Comparison of ENCODE assay signal across 11 mouse cellular contexts in the genomic region with DNA sequence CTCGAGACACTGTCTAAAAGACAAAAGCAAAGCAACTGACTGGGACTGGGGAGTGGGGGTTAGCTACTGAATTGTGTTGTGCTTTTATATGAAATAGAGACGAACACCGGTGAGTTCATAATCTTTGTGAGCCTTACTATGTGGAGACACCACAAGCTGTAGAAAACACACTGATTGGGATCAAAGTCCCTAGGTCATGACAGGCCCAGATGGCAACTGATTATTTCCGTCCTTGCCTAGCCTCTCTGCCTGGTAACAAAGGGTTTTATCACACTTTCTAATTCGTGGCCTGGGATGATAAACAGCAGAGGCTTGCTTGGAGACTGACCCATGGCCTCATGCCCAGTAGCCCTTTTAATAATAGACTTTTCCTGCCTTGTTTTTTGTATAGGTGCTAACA.
DNase-seq lines count a peak whose midpoint lies in the region; ATAC-seq and TF ChIP-seq lines count a peak whose summit lies in the region.
"Had no signal": no experiment of that assay in that cellular context is flagged by ENCODE, and none has a peak within 500 bp of the region (broad histone marks: within the 10 kb centered on the region; RNA-seq: fewer than 3 reads in every experiment).

No protein-coding gene starts in this region.

- H3K79me2 ChIP-seq in macrophage (ENCODE audit: inconsistent target), result no peaks in the 10 kb centered on the region

- ATAC-seq in embryonic facial prominence, embryonic 13.5 days (ENCODE audit: insufficient number of reproducible peaks, insufficient read depth, low FRiP score, low TSS enrichment, low read depth), result no peak

- H3K4me2 ChIP-seq in embryonic facial prominence, embryonic 13.5 days, result no peak overlapping the region
- H3K4me2 ChIP-seq: limb, embryonic 15.5 days had no signal

- H3K9me3 ChIP-seq in heart, embryonic 10.5 days, result no peaks in the 10 kb centered on the region
- peaks cover 2% of the 10 kb centered on the region; the same call in 1 of the 2 replicates for H3K9me3 ChIP-seq in embryonic facial prominence, embryonic 13.5 days
- H3K9me3 ChIP-seq: limb, embryonic 15.5 days had no signal

- WGBS in heart, embryonic 10.5 days, result 33% methylated on average over 5 of the region's 5 CpGs
- WGBS in embryonic facial prominence, embryonic 13.5 days, result 66% methylated on average over 5 of the region's 5 CpGs
- WGBS in macrophage (ENCODE audit: missing documents), result 97% methylated on average over 5 of the region's 5 CpGs

- no peak for DNase-seq in heart, embryonic 10.5 days (ENCODE audit: low spot score)
- DNase-seq in heart, postnatal 4 days, result no peak
- no peak for DNase-seq in layer of hippocampus, adult 2 months (ENCODE audit: low spot score in 2 of 2)
- no peak for DNase-seq in layer of hippocampus, postnatal 10 days (ENCODE audit: low spot score in 2 of 2)
- DNase-seq in left cerebral cortex, adult 8-10 months (ENCODE audit: low spot score in 2 of 2), result no peak
- DNase-seq in layer of hippocampus, postnatal 25 days (ENCODE audit: extremely low spot score in 1 of 2, low spot score in 1 of 2), result no peak
- DNase-seq: adrenal gland, postnatal 14 days; B cell, adult 2 months had no signal

- H3K27ac ChIP-seq in heart, embryonic 10.5 days, result peak overlapping the region; percentile 52
- peak overlapping the region; percentile 83 for H3K27ac ChIP-seq in layer of hippocampus, adult 2 months
- H3K27ac ChIP-seq in embryonic facial prominence, embryonic 13.5 days, result 0 out of 2 replicates have a peak overlapping the region, but pooled peaks have one; percentile 44
- H3K27ac ChIP-seq in macrophage, result peak overlapping the region; percentile 96
- H3K27ac ChIP-seq: limb, embryonic 15.5 days had no signal

- no peaks in the 10 kb centered on the region for H3K36me3 ChIP-seq in heart, embryonic 10.5 days
- no peaks in the 10 kb centered on the region for H3K36me3 ChIP-seq in embryonic facial prominence, embryonic 13.5 days
- H3K36me3 ChIP-seq in macrophage (ENCODE audit: inconsistent target), result no peaks in the 10 kb centered on the region
- H3K36me3 ChIP-seq: limb, embryonic 15.5 days had no signal

- no peak overlapping the region for H3K4me3 ChIP-seq in heart, embryonic 10.5 days
- H3K4me3 ChIP-seq in layer of hippocampus, adult 2 months, result no peak overlapping the region
- H3K4me3 ChIP-seq in embryonic facial prominence, embryonic 13.5 days, result no peak overlapping the region
- no peak overlapping the region for H3K4me3 ChIP-seq in macrophage (ENCODE audit: inconsistent target)
- H3K4me3 ChIP-seq: limb, embryonic 15.5 days had no signal

- no peak overlapping the region for H3K9ac ChIP-seq in embryonic facial prominence, embryonic 13.5 days
- H3K9ac ChIP-seq: limb, embryonic 15.5 days had no signal

- no peaks in the 10 kb centered on the region for H3K27me3 ChIP-seq in heart, embryonic 10.5 days (ENCODE audit: insufficient read depth, poor library complexity, severe bottlenecking)
- H3K27me3 ChIP-seq in embryonic facial prominence, embryonic 13.5 days, result no peaks in the 10 kb centered on the region
- H3K27me3 ChIP-seq: limb, embryonic 15.5 days had no signal

- no peak for TF ChIP-seq CTCF in layer of hippocampus, adult 2 months (conservative IDR thresholded peaks at IDR 0.05)

- H3K4me1 ChIP-seq in heart, embryonic 10.5 days, result peaks cover 22% of the 10 kb centered on the region
- H3K4me1 ChIP-seq in embryonic facial prominence, embryonic 13.5 days, result peaks cover 21% of the 10 kb centered on the region

Comparison
In these comparisons a context has a peak if more than half of its experiments do, and no peak if none do; other contexts are left out.
1. H3K27ac ChIP-seq: peak in every context shown above with its lines; median percentile 96 in macrophage; 83 in layer of hippocampus, adult 2 months; 52 in heart, embryonic 10.5 days; 44 in embryonic facial prominence, embryonic 13.5 days.